Mouse (Mus musculus): ENCODE results near the gene Mybbp1a. TPM values are rescaled to one million over a fixed set of nuclear protein-coding genes. Genes with fewer than 3 reads are reported as not detected.
"Not testable (repeated sequence)": the region's sequence is repeated elsewhere in the genome, so short reads cannot be mapped to it uniquely, and the experiment has no call there.

Mybbp1a gene
- polyA plus RNA-seq, 1 experiment from 2014 or later, result 172 TPM

- H3K27ac ChIP-seq, result no peak overlapping the region
- H3K4me3 ChIP-seq (replicated peaks), result no peak overlapping the region
- no peak overlapping the region for H3K9ac ChIP-seq
- WGBS, result 78% methylated on average over 5 of the region's 5 CpGs
- no peaks in the 10 kb centered on the region for H3K27me3 ChIP-seq (replicated peaks)
- no peaks in the 10 kb centered on the region for H3K9me3 ChIP-seq
- H3K36me3 ChIP-seq, result no peaks in the 10 kb centered on the region
- H3K4me2 ChIP-seq (replicated peaks), result no peak overlapping the region
- no peak for ATAC-seq
- H3K4me1 ChIP-seq (replicated peaks), result peaks cover 9% of the 10 kb centered on the region
These were observed 24.5 kb upstream of the Mybbp1a start for GRCm38 (mm10) chr11:72416666-72417065.

GRCm38 (mm10) chr11:72417376-72417775, 23.8 kb upstream of the Mybbp1a start:
- WGBS, result 34% methylated on average over 4 of the region's 4 CpGs

GRCm38 (mm10) chr11:72418227-72418626, 22.9 kb upstream of the Mybbp1a start:
- no peak for ATAC-seq
- Histone ChIP-seq H3K36me3 (no peaks in the 10 kb centered on the region), H3K27ac (no peak overlapping the region), H3K9me3 (no peaks in the 10 kb centered on the region), H3K4me3 (replicated peaks) (no peak overlapping the region), H3K27me3 (replicated peaks) (no peaks in the 10 kb centered on the region), H3K4me1 (replicated peaks) (0 out of 2 replicates have a peak, but pooled peaks cover 4% of the 10 kb centered on the region), H3K4me2 (replicated peaks) (no peak overlapping the region), H3K9ac (no peak overlapping the region)
- 60% methylated on average over 8 of the region's 8 CpGs for WGBS

More at GRCm38 (mm10) chr11:72417376-72417775, 23.8 kb upstream of the Mybbp1a start:
- Histone ChIP-seq H3K36me3 (no peaks in the 10 kb centered on the region), H3K9me3 (no peaks in the 10 kb centered on the region), H3K4me2 (replicated peaks) (no peak overlapping the region), H3K27me3 (replicated peaks) (no peaks in the 10 kb centered on the region), H3K27ac (no peak overlapping the region), H3K4me3 (replicated peaks) (no peak overlapping the region), H3K4me1 (replicated peaks) (0 out of 2 replicates have a peak, but pooled peaks cover 4% of the 10 kb centered on the region), H3K9ac (no peak overlapping the region)
- no peak for ATAC-seq

GRCm38 (mm10) chr11:72419006-72419405, 22.1 kb upstream of the Mybbp1a start:
- Histone ChIP-seq H3K36me3 (no peaks in the 10 kb centered on the region), H3K9me3 (no peaks in the 10 kb centered on the region), H3K27me3 (replicated peaks) (no peaks in the 10 kb centered on the region), H3K4me3 (replicated peaks) (no peak overlapping the region), H3K9ac (no peak overlapping the region), H3K4me2 (replicated peaks) (no peak overlapping the region), H3K4me1 (replicated peaks) (0 out of 2 replicates have a peak, but pooled peaks cover 4% of the 10 kb centered on the region), H3K27ac (no peak overlapping the region)
- no peak for ATAC-seq
- 85% methylated on average over 6 of the region's 6 CpGs for WGBS

GRCm38 (mm10) chr11:72420460-72421122, 20.6 kb upstream of the Mybbp1a start:
- ATAC-seq, result no peak
- H3K4me3 ChIP-seq (replicated peaks), result no peak overlapping the region

GRCm38 (mm10) chr11:72421518-72422278, 19.5 kb upstream of the Mybbp1a start:
- H3K27ac ChIP-seq, result no peak overlapping the region
- 88% methylated on average over 11 of the region's 11 CpGs for WGBS
- H3K36me3 ChIP-seq, result no peaks in the 10 kb centered on the region
- H3K9me3 ChIP-seq, result no peaks in the 10 kb centered on the region
- no peaks in the 10 kb centered on the region for H3K27me3 ChIP-seq (replicated peaks)
- H3K4me2 ChIP-seq (replicated peaks), result no peak overlapping the region
- ATAC-seq, result no peak
- no peak overlapping the region for H3K9ac ChIP-seq
- no peak overlapping the region for H3K4me3 ChIP-seq (replicated peaks)
- H3K4me1 ChIP-seq (replicated peaks), result 0 out of 2 replicates have a peak, but pooled peaks cover 4% of the 10 kb centered on the region

More at GRCm38 (mm10) chr11:72420460-72421122, 20.6 kb upstream of the Mybbp1a start:
- Histone ChIP-seq H3K4me1 (replicated peaks) (0 out of 2 replicates have a peak, but pooled peaks cover 4% of the 10 kb centered on the region), H3K27ac (no peak overlapping the region), H3K9me3 (no peaks in the 10 kb centered on the region), H3K36me3 (no peaks in the 10 kb centered on the region), H3K4me2 (replicated peaks) (no peak overlapping the region), H3K9ac (no peak overlapping the region), H3K27me3 (replicated peaks) (no peaks in the 10 kb centered on the region)
- WGBS, result 85% methylated on average over 6 of the region's 6 CpGs

- Histone ChIP-seq H3K27me3 (replicated peaks) (no peaks in the 10 kb centered on the region), H3K9me3 (no peaks in the 10 kb centered on the region), H3K4me3 (replicated peaks) (no peak overlapping the region), H3K4me2 (replicated peaks) (no peak overlapping the region), H3K4me1 (replicated peaks) (no peaks in the 10 kb centered on the region), H3K9ac (no peak overlapping the region), H3K36me3 (no peaks in the 10 kb centered on the region), H3K27ac (no peak overlapping the region)
- no peak for ATAC-seq
- 82% methylated on average over 4 of the region's 4 CpGs for WGBS
These were observed 17.5 kb upstream of the Mybbp1a start for GRCm38 (mm10) chr11:72423686-72424085.

GRCm38 (mm10) chr11:72425201-72425600, 16.0 kb upstream of the Mybbp1a start:
- Histone ChIP-seq H3K36me3 (no peaks in the 10 kb centered on the region), H3K9ac (no peak overlapping the region), H3K27ac (no peak overlapping the region), H3K4me3 (replicated peaks) (no peak overlapping the region), H3K4me1 (replicated peaks) (no peaks in the 10 kb centered on the region), H3K4me2 (replicated peaks) (no peak overlapping the region), H3K27me3 (replicated peaks) (no peaks in the 10 kb centered on the region), H3K9me3 (no peaks in the 10 kb centered on the region)
- no peak for ATAC-seq

- H3K9me3 ChIP-seq, result no peaks in the 10 kb centered on the region
- no peak overlapping the region for H3K27ac ChIP-seq
- no peaks in the 10 kb centered on the region for H3K36me3 ChIP-seq
- no peak overlapping the region for H3K9ac ChIP-seq
- H3K27me3 ChIP-seq (replicated peaks), result no peaks in the 10 kb centered on the region
- no peak overlapping the region for H3K4me2 ChIP-seq (replicated peaks)
- H3K4me1 ChIP-seq (replicated peaks), result no peaks in the 10 kb centered on the region
- no peak overlapping the region for H3K4me3 ChIP-seq (replicated peaks)
- ATAC-seq, result no peak
These were observed 14.3 kb upstream of the Mybbp1a start for GRCm38 (mm10) chr11:72426884-72427283.

- no peaks in the 10 kb centered on the region for H3K9me3 ChIP-seq
- H3K4me1 ChIP-seq (replicated peaks), result no peaks in the 10 kb centered on the region
- H3K27me3 ChIP-seq (replicated peaks), result no peaks in the 10 kb centered on the region
- peak overlapping the region; percentile 48; the same call in 1 of the 2 replicates for H3K4me2 ChIP-seq (replicated peaks)
- no peak overlapping the region for H3K27ac ChIP-seq
- WGBS, result 2% methylated on average over 5 of the region's 5 CpGs
- ATAC-seq, result peak; percentile 79
- no peak overlapping the region for H3K9ac ChIP-seq
- no peak overlapping the region for H3K4me3 ChIP-seq (replicated peaks)
- no peaks in the 10 kb centered on the region for H3K36me3 ChIP-seq
These were observed 12.5 kb upstream of the Mybbp1a start for GRCm38 (mm10) chr11:72428694-72429093.

GRCm38 (mm10) chr11:72429288-72429690, 11.9 kb upstream of the Mybbp1a start:
- Histone ChIP-seq H3K4me3 (replicated peaks) (no peak overlapping the region), H3K36me3 (no peaks in the 10 kb centered on the region), H3K9ac (no peak overlapping the region), H3K4me1 (replicated peaks) (no peaks in the 10 kb centered on the region), H3K27ac (no peak overlapping the region), H3K27me3 (replicated peaks) (no peaks in the 10 kb centered on the region), H3K9me3 (no peaks in the 10 kb centered on the region), H3K4me2 (replicated peaks) (peak overlapping the region; percentile 48)
- 50% methylated on average over 7 of the region's 7 CpGs for WGBS
- ATAC-seq, result peak; percentile 70

GRCm38 (mm10) chr11:72430311-72431068, 10.7 kb upstream of the Mybbp1a start:
- WGBS, result 70% methylated on average over 9 of the region's 9 CpGs
- not testable (repeated sequence) for H3K4me3 ChIP-seq (replicated peaks)

More at GRCm38 (mm10) chr11:72430311-72431068, 10.7 kb upstream of the Mybbp1a start:
- H3K9me3 ChIP-seq; H3K27me3 ChIP-seq (replicated peaks); ATAC-seq; H3K4me2 ChIP-seq (replicated peaks); H3K27ac ChIP-seq; H3K36me3 ChIP-seq; H3K9ac ChIP-seq; H3K4me1 ChIP-seq (replicated peaks): not testable (repeated sequence)
